Mouse (Mus musculus) heart, postnatal 4 days (tissue): ENCODE measurements around the gene Cdk4. TPM values are rescaled to one million over a fixed set of nuclear protein-coding genes. Genes with fewer than 3 reads are reported as not detected.
A peak's percentile ranks its signal among the peaks of the same experiment; 100 is the strongest.
"Not testable (repeated sequence)": the region's sequence is repeated elsewhere in the genome, so short reads cannot be mapped to it uniquely, and the experiment has no call there.

Experiments
- DNase-seq: peaks from one replicate; pipeline ENCODE4 v3.0.0; 2021
- total RNA-seq, 2 experiments: library from RNA; stranded (reverse); gene quantifications; 2 replicates each; pipeline ENCODE4 v1.2.3; 2021

Gene Cdk4
- total RNA-seq, 2 experiments from 2014 or later: 289 to 314 TPM

GRCm38 (mm10) chr10:127058161-127058560, 5.2 kb upstream of the Cdk4 start:
- DNase-seq: peak; percentile 84

GRCm38 (mm10) chr10:127058708-127059107, 4.6 kb upstream of the Cdk4 start:
- DNase-seq: no peak

GRCm38 (mm10) chr10:127059174-127059967, 4.0 kb upstream of the Cdk4 start:
- no peak for DNase-seq

GRCm38 (mm10) chr10:127059968-127060916, 3.1 kb upstream of the Cdk4 start, which contains the start of gene March9:
Gene March9, minus strand, starts transcription at chr10:127060184.
- DNase-seq: peak; percentile 44

- DNase-seq: no peak
Observed at GRCm38 (mm10) chr10:127061085-127061484, 2.2 kb upstream of the Cdk4 start.

GRCm38 (mm10) chr10:127061513-127061912, 1.8 kb upstream of the Cdk4 start:
- no peak for DNase-seq

- DNase-seq: not testable (repeated sequence)
Observed at GRCm38 (mm10) chr10:127062101-127062500, 1.2 kb upstream of the Cdk4 start.

- DNase-seq: no peak
Observed at GRCm38 (mm10) chr10:127062503-127062902, 831 bp upstream of the Cdk4 start.

- DNase-seq: no peak
Observed at GRCm38 (mm10) chr10:127063913-127064870, 858 bp downstream of the Cdk4 start.

GRCm38 (mm10) chr10:127065981-127066380, 2.6 kb downstream of the Cdk4 start:
- no peak for DNase-seq

- no peak for DNase-seq
Observed at GRCm38 (mm10) chr10:127066519-127067018, 3.2 kb downstream of the Cdk4 start.

GRCm38 (mm10) chr10:127068360-127069038, 5.2 kb downstream of the Cdk4 start:
- DNase-seq: no peak

- no peak for DNase-seq
Observed at GRCm38 (mm10) chr10:127069281-127070189, 6.2 kb downstream of the Cdk4 start.

GRCm38 (mm10) chr10:127070190-127071121, 7.1 kb downstream of the Cdk4 start, which contains the start of gene Tspan31:
Gene Tspan31, minus strand, starts transcription at chr10:127070264.
- peak; percentile 88 for DNase-seq

GRCm38 (mm10) chr10:127071203-127071602, 7.9 kb downstream of the Cdk4 start:
- DNase-seq: no peak

- DNase-seq: not testable (repeated sequence)
Observed at GRCm38 (mm10) chr10:127072270-127072669, 8.9 kb downstream of the Cdk4 start.

GRCm38 (mm10) chr10:127072969-127073368, 9.6 kb downstream of the Cdk4 start:
- DNase-seq: not testable (repeated sequence)

GRCm38 (mm10) chr10:127073981-127074380, 10.6 kb downstream of the Cdk4 start:
- DNase-seq: no peak

- DNase-seq: no peak
Observed at GRCm38 (mm10) chr10:127075080-127075479, 11.7 kb downstream of the Cdk4 start, which contains the start of gene Agap2. Gene Agap2, plus strand, starts transcription at chr10:127075284.
